Mouse (Mus musculus): ENCODE results near the gene Lin52.
"Not testable (repeated sequence)": the region's sequence is repeated elsewhere in the genome, so short reads cannot be mapped to it uniquely, and the experiment has no call there.

Lin52 gene

DNA sequence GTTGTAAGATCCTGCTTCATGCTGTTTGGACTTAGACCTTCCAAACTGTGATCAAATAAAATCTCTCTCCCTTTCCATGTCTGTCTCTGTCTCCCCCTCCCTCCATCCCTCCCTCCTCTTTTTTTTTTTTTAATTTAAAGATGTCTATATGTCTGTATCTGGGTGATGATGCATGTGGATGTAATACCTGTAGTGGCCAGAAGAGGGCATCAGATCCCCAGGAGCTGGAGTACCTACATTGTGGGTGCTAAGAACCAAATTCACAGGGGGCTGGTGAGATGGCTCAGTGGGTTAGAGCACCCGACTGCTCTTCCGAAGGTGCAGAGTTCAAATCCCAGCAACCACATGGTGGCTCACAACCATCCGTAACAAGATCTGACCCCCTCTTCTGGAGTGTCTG lies 88.3 kb downstream of the Lin52 start:
- DNase-seq (ENCODE audit: low spot score): not testable (repeated sequence)

DNA sequence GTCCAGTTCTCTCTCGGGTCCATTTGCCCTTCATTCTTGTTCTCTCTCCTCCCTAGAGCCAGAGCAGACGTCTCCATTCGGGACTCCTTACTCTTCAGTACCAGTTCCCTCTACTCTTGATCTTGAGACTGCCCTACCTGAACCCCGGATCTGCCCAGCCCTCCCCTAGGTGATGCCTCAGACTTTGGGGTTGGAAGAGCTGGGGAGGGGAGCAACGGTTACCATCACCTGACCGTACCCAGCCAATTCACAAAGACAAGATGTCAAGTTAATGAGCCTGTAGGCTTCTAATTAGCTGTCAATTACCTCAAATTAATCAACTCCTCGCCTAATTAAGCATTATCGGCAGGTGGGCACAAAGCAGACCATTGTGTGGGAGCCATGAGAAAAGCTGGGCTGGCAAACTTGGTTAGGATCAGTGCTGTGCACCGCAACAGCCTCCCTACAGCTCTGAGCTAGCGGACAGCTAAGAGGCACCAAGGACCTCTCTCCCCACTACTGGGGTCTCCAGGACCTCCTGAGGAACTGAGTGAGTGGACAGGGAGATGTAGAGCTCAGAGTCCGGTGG lies 90.3 kb downstream of the Lin52 start:
- DNase-seq (ENCODE audit: low spot score): no peak

DNA sequence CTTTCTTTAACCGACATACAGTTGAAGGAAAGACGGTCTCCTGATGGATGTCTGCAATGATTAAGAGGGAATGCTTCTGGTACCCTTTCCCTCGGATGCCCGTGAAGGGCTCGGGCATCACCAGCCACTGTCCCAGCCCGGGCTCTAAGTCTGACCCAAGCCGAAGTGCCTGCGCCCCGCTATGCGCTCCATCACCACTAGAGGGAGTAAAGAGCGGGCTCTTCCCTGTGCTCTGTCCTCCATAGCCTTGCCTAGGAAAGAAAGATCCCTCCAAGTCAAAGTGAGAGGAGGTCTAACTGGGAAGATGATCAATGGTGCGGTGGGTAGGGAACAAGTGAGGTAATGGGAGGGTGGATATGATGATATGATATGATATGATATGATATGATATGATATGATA lies 94.8 kb downstream of the Lin52 start:
- DNase-seq (ENCODE audit: low spot score): peak; percentile 64

DNA sequence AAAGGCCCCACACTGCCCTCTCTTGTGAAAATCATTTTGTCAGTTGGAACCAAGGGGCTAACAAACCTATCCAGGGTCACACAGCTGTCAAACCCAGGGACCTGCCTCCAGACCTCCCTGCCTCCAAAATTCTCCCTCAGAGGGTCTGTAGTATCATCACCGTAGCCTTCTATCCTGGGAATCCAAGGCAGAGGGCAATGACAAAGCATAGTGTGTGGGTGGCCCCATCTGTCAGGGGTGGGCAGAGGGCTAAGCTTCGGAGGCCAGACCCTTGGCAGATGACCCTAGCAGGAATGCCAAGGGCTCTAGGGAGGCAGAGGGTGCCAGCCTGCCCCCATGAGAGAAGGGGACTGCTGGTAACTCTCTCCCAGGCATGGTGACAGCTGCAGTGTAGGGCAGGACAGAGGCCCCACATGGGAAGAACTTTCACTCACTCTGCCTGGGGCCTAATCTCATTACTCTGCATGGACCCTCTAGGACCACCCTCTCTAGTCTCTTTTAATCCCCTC lies 95.4 kb downstream of the Lin52 start:
- no peak for DNase-seq (ENCODE audit: low spot score)

DNA sequence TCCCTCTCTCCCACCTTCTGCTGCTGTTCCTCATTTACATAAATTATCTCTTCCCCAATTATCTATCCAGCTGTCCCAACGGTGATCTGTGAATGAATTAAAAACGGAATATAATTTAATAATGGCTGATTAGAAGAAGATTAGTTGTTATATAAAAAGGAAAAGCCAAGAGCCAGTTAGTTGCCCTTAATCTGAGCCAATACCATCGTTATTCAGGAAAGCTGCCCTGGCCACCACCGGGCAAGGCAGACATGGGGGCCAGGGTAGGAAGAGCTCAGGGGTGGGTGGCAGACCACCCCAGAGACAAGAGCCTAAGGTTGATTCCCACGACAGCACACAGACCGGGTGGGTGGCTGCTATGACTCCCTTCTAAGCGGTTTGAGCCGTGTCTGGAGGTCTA lies 97.0 kb downstream of the Lin52 start:
- no peak for DNase-seq (ENCODE audit: low spot score)

DNA sequence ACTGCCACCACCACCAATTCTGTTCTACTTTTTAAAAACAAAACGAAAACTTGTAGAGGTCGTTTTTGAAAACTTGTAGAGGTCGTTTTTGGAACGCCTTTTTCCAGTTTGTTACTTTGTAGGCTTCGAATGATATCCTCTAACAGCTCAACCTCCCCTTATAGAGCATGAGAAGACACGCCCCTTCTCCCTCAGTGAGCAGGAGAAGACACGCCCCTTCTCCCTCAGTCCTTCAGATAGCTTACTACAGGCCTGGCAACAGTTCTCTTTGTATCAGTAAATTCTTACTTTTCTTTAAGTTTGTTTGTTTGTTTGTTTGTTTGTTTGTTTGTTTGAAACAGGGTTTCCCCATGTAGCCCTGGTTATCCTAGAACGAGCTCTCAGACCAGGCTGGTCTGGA lies 104.0 kb downstream of the Lin52 start:
- no peak for DNase-seq (ENCODE audit: low spot score)

DNA sequence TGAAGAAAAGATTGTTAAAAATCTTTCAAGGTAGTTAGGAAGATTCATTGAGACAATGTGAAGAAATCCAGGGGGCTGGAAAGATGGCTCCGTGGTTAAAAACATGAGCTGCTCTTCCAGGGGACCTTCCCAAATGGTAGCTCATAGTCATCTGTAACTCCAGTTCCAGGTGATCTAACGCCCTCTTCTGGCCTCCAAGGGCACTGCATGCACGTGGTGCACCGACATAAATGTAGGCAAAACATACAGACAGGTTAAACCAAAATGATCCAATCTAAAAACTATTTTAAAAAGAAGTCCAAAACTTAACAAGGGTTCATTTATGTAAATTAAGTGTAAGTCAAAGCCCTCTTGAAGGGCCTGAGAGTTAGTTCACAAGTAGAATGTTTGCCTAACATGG lies 111.3 kb downstream of the Lin52 start:
- DNase-seq (ENCODE audit: low spot score): no peak

DNA sequence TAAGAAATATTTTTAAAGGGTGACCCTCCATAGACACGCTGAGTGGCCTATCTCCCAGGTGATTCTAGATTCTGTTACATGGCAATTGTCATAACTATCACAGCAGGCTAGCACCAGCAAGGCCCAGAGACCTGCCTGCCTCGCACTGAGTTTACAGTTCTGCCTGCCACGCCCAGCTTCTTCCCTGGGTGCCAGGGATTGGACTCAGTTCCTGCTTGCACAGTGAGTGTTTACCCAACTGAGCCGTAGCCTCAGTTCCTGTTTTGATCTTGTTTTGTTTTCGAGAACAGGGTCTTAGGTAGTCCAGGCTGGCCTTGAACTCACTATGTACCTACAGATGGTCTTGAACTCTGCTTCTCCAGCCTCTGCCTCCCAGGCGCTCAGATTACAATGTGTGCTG lies 116.4 kb downstream of the Lin52 start:
- no peak for DNase-seq (ENCODE audit: low spot score)

DNA sequence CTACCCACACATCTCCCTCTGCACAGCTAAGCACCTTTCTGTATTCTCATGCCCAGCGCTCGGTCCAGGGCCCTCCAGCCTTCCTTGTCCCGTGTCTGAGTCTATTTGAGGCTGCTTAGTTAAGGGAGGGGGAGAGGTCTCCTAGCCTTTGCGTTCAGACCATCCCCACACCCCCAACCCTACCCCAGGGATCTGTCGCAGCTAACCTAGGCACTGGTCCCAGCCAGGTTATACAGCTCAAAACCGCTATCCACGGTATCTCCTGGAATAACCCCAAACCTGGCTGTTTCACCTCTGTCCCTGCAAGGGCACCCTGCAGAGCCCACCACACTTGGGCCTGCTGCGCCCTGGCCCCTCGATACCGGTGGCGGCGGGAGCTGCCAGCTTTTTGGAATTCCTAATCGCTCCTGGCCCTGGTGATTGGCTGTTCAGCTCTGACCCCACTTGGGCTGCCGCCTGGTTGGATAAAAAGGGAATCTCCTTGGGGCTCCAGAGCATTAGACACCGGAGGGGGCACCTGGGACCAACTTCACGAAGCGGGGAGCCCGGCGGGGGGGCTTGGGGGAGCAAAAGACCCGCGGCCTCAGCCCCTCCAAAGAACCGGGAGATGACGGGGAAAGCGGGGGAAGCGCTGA lies 118.2 kb downstream of the Lin52 start, which contains the start of gene Vsx2:
TSS of gene Vsx2 (plus strand) at position 427 of the 635 bp plus-strand sequence.
- DNase-seq (ENCODE audit: low spot score): no peak

DNA sequence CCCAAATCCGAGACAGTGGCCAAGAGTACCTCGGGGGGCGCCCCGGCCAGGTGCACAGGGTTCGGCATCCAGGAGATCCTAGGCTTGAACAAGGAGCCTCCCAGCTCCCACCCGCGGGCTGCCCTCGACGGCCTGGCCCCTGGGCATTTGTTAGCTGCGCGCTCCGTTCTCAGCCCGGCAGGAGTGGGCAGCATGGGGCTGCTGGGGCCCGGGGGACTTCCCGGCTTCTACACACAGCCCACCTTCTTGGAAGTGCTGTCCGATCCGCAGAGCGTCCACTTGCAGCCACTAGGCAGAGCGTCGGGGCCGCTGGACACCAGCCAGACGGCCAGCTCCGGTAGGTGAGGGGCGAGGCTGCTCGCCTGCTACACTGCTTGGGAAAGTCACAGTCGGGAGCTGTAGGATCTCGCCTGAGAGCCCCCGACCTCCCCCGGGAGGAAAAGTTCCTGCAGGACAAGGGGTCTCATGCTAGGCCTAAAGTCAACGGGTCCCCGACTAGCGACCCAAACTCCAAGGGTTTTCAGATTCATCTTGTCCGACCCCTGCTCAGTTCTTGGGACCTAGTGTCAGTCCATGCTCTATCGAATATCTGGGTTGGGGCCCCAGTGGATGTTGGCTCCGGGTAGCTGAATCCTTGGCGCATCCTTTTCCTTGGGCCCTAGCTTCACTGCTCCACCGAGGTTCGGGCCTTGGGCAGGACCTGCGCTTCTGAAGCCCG lies 118.9 kb downstream of the Lin52 start:
- DNase-seq (ENCODE audit: low spot score): no peak

DNA sequence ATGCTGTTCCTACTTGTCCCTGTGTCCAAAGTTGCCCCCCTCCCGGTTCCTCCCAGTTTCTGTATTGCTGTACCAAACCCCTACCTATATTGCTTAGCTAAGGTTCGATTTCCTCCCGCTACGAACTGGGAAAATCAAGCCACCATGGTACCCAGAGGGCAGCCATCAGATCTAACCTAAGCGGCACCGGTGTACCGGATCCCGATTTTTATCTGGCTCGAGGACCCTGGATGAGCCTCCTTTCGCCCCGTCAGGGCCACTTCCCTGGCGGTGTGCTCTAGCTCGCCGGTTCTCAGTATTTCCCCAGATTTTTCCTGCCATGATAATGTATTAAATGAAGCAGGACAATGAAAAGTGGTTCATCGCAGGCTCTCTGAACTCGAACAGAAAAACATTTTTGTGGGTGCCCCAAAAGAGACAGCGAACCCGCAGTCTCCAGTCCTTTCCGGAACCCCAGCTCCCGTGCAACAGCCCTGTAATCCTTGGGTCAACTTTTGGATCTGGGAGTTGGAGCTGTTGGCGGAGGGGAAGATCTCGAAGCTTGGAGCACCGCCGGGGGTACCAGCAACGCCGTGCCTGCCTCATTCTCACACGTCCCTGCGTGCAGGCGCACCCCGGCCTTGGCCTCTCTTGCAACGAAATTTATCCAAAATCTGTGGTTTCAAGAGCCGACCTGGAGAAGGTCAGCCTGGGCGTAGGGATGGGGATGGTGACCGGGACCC lies 119.6 kb downstream of the Lin52 start:
- no peak for DNase-seq (ENCODE audit: low spot score)

DNA sequence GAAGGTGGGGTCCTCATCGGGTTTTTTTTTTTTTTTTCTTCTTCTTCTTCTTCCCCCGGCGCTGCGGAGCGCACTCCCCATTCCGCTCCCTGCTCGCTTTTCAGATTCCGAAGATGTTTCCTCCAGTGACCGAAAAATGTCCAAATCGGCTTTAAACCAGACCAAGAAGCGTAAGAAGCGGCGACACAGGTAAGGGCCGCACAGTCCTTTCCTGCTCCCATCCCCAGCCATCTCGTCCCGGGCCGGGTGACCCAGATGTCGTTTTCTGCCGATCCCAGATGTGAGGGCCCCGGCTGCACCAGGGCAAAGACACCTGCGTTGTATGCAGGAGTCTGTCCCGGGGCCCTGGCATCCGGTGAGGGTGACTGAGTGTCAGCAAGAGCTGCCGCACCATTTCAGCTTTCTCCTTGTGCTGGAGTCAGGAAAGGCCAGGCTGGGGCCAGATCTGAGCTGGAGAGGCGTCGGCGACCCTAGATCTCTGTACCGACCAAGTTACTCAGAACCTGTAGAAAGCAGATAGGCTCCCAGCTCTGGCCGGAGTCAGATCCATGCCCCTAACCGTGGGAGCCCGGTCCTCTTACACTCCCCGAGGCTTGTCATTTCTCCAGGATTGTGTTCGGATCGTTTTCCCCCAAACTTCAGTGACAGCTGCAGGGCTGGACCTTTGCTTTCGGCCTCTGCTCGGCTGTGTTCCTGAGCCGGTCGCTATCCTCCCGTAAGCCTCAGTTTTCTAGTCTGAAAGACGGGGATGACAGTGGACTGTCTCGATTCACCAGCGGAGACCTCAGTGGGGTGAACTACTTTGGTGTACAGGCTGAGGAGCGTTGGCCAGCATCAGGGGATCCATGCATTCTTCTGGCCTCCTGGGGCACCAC lies 120.5 kb downstream of the Lin52 start:
- DNase-seq (ENCODE audit: low spot score): no peak

DNA sequence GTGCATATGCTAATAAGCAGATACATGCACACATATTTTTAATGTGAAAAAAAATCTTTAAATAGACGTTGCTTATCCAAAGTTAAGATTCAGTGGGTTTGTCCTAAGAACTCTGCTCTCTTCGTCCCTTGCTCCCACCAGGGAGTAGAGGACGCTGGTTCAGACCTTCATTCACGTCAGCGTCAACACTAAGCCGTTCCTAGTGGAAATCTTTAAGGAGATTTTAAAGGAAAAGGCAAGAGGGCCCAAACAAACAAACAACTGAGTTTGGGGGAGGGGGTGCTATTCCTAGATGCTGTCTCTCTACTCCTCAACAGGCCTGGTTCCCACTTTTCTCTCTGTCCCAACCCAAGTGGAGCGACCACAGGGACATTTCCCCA lies 121.1 kb downstream of the Lin52 start:
- no peak for DNase-seq (ENCODE audit: low spot score)

DNA sequence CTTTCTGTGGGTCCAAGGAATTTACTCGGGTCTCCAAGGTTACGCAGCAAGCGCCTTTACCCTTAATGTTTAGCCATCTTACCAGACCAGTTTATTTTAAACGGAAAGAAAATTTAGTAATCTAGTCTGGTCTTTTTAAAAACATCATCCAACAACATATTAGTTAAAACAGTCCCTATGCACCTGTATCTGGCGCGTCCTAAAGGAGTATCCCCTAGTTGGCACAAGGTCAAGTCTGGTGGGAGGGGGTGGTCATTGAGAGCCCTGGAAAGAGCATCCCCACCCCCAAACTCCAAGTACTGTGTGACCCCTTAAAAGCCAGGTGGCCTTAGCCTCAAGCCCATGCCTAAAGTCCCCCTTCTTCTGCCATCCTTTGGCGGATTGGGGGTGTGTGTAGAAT lies 121.9 kb downstream of the Lin52 start:
- no peak for DNase-seq (ENCODE audit: low spot score)

DNA sequence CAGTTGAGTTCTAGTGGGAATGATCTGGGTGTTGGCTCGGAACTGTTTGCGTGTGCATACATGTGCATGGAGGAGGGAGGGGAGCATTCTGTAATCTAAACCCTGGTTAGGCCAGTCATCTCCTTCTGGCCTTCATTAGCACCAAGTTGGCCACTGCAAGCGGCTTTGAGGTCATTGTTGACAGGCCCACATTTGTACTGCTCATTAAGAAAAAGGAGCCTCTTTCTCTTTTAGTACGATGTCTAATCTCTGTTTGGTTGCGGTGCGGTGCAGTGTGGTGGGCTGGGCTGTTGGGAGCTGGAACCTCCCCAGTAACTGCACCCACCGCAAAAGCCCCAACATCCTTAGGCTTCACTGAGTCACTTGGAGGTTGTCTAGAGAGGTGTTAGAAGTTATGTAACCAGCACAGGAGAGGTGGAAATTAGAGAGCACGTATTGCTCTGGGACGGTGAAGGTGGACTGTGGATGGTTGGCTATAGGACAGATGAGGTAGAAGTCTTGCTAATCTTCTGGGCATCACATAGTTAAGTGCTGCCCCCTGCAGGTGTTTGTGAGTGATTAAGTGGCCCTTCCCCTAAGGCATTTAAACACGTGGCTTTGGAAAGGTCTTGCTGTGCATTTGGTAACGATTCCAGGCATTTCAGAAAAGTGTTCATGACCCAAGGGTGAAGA lies 126.7 kb downstream of the Lin52 start:
- no peak for DNase-seq (ENCODE audit: low spot score)

DNA sequence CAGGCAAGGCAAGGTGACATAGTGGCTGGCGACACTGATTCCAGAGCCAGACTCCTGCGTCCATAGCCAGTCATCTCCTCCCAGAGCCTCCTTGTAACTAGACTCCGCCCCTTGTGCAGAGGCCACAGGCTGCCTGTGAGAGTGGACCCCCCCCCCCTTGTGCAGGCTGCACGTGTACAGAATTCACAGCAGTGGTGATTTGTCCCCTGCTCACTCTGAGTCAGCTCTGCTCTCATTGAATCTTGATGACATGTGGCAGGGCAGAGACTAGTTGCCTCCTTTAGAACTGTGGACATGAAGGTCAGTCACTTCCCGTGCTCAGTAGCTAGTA lies 127.2 kb downstream of the Lin52 start:
- no peak for DNase-seq (ENCODE audit: low spot score)

DNA sequence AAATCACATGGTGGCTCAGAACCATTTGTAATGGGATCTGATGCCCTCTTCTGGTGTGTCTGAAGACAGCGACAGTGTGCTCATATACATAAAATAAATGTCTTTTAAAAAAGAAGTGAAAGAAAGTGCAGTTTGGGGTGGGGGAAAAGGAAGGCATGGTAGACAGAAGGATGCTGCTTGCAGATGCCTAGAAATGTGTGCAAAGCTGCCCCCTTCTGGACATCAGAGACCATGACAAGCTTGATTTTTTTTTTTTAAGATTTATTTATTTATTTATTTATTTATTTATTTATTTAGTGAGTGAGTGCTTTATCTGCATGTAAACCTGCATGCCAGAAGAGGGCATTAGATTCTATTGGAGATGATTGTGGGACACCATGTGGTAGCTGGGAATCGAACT lies 130.1 kb downstream of the Lin52 start:
- DNase-seq (ENCODE audit: low spot score): no peak

DNA sequence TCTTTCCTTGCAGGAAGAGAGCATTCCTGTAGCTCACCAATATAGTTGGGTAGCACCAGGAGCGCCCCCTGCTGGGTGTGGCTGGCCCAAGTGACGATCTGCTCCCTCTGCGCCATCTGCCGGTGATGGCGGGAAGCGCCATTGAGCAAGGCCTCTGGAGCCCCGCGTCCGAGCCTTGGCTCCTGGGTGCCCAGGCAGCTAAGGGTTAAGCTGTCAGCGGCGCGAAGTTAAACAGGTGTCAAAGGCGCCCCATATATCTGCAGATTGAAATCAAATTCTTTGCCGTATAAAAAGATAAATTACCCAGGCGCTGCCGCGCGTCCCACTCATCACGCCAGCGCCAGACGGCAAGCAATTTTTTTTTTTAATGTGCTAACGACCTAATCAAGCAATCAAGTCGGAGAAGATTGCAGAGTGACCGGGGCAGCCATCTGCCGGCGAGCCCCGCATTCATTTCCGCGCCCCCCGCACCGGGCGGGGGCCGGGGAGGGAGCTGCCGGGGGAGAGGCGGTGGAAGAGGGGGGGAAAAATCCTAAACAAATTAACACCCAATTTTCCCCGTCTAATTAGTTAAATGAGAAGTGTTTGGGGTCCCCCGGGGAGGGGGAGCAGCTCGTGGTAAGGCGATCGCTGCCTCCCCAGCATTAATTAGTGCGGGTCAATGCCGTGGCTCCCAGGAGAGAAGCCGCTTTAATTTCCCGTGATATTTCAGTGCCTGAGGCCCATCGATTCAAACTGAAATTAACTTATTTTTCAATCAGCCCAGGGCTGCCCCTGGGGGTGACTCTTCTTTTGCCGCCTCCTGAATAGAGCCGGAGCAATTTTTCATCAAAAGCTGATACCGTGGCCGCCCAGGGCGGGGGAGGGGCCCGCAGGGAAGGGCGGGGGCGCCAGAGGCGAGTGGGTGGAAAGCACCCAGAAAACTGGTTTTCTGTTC lies 138.9 kb downstream of the Lin52 start:
- DNase-seq (ENCODE audit: low spot score): peak; percentile 97

All from layer of hippocampus, adult 11-12 months (tissue).